Mouse (Mus musculus) small intestine, adult 2 months (tissue): ENCODE measurements around the gene Arhgap24.

Experiments used
- CTCF ChIP-seq: fragments of 200-500 bp; IDR thresholded peaks from 2 replicates; pipeline ENCODE4 v1.5.1; 2012; ENCODE audit warnings: low read depth, mild to moderate bottlenecking, control low read depth, inconsistent platforms, low read length, moderate library complexity, mixed read lengths; ENCODE audit not compliant: insufficient replicate concordance, insufficient read length; ENCODE audit errors: extremely low read depth
- POLR2A ChIP-seq: fragments of 200-500 bp; IDR thresholded peaks from 2 replicates; pipeline ENCODE4 v1.6.1; 2012; ENCODE audit warnings: low read depth, mild to moderate bottlenecking, control low read depth, inconsistent platforms, low read length, moderate library complexity

DNA sequence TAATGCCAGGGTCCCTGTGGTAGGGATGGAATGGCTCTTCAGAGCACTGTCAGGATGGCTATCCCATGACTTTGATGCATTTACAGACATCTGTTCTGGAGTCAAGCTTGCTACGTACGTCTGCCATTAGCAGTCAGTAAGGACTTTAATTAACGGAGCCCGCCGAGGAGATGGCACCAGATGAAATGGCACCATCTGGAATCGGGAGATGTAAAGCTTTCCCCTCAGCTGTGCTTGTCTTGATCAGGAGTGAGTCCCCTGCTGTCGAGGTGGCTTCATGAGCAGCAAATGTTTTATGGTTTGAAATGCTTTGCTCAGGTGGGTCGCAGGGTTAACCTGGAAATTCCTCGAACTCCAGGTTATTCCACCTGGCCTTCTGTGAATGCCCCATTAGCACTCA lies 267.0 kb downstream of the Arhgap24 start:
- no peak for TF ChIP-seq CTCF
- TF ChIP-seq POLR2A, result no peak
